In the genomic region with DNA sequence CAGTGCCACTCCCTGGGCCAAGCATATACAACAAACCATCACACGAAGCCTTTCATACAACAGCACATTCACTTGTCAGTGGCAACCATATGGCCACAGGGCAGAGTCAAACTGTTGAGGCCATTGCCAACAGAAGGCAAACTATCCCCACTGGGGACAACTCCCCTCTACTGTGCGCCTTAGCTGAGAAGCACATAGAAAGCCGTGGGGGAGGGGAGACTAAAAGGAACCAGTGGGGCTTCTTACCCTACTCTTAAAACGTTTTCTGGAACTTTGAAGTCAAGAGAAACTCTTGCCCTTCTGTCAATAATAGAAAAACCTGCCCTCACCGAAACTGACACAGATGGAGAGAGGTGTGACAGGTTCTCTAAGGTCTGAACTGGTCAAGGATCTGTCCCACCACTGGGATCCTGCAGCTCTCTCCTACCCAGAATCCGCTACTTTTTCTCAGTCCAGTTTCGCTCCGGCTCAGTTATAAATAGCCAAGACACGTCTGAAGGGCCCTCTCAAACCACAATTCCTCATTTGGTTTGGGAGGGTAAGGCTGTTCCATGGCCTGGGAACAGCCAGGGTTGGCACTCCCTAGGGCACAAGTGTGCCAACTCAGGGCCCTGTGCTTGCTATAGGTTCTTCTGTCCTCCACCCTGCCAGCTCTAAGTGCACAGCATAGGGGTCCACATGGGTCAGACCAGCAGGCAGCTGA, we compare ENCODE assay signal across 16 mouse cellular contexts.
A peak's percentile ranks its signal among the peaks of the same experiment; 100 is the strongest.
DNase-seq lines count a peak whose midpoint lies in the region; ATAC-seq and TF ChIP-seq lines count a peak whose summit lies in the region.
"Had no signal": no experiment of that assay in that cellular context is flagged by ENCODE, and none has a peak within 500 bp of the region (broad histone marks: within the 10 kb centered on the region; RNA-seq: fewer than 3 reads in every experiment).

No protein-coding gene starts in this region.

- peaks cover 61% of the 10 kb centered on the region for H3K4me1 ChIP-seq in heart, embryonic 15.5 days (replicated peaks)
- peaks cover 10% of the 10 kb centered on the region for H3K4me1 ChIP-seq in bone marrow, adult 2 months (ENCODE audit: control insufficient read depth, insufficient read depth, low read length)

- H3K4me2 ChIP-seq in heart, embryonic 15.5 days, result no peak overlapping the region
- H3K4me2 ChIP-seq: limb, embryonic 13.5 days; lung, embryonic 15.5 days; neural tube, embryonic 15.5 days had no signal

- TF ChIP-seq POLR2A in bone marrow, adult 2 months (IDR thresholded peaks at IDR 0.05; ENCODE audit: borderline replicate concordance, control insufficient read depth, low read depth, low read length), result no peak

- H3K4me3 ChIP-seq in heart, embryonic 15.5 days, result no peak overlapping the region
- no peak overlapping the region for H3K4me3 ChIP-seq in bone marrow, adult 2 months (replicated peaks; ENCODE audit: control insufficient read depth, low read depth, low read length)
- H3K4me3 ChIP-seq: limb, embryonic 13.5 days; lung, embryonic 15.5 days; neural tube, embryonic 15.5 days had no signal

- no peaks in the 10 kb centered on the region for H3K9me3 ChIP-seq in heart, embryonic 15.5 days (replicated peaks)
- H3K9me3 ChIP-seq: limb, embryonic 13.5 days; lung, embryonic 15.5 days; neural tube, embryonic 15.5 days had no signal

- DNase-seq in heart, adult 18-20 months, result no peak
- peak; percentile 51 for DNase-seq in 3T3-L1 (ENCODE audit: low read depth, low spot score)
- peak; percentile 17 to 38 for DNase-seq in lung, postnatal 4 days
- DNase-seq in embryo, embryonic 10 days (ENCODE audit: low spot score), result no peak
- DNase-seq in left cerebral cortex, postnatal 14 days (ENCODE audit: low spot score in 2 of 2), result no peak
- no peak for DNase-seq in urinary bladder, postnatal 25 days (ENCODE audit: low spot score)
- DNase-seq: cerebellum, postnatal 36 days; forebrain, postnatal 0 days; gastrocnemius, postnatal 36 days; kidney, postnatal 10 days had no signal

- peak overlapping the region; percentile 38 for H3K27ac ChIP-seq in heart, embryonic 15.5 days
- H3K27ac ChIP-seq in bone marrow, adult 2 months (ENCODE audit: control insufficient read depth, insufficient read depth, low read depth, low read length, poor library complexity), result peak overlapping the region; percentile 57; the same call in 1 of the 2 replicates
- H3K27ac ChIP-seq: limb, embryonic 13.5 days; lung, embryonic 15.5 days; neural tube, embryonic 15.5 days had no signal

- H3K9ac ChIP-seq in heart, embryonic 15.5 days, result no peak overlapping the region
- H3K9ac ChIP-seq: forebrain, postnatal 0 days; limb, embryonic 13.5 days; lung, embryonic 15.5 days; neural tube, embryonic 15.5 days had no signal

- 52% methylated on average over 9 of the region's 9 CpGs for WGBS in heart, embryonic 15.5 days
- 48% methylated on average over 9 of the region's 9 CpGs for WGBS in bone marrow, adult 2 months

- intact Hi-C loops in left cerebral cortex, postnatal 14 days (cut with DNase I), result no loop called here

- no peak for TF ChIP-seq CTCF in bone marrow, adult 2 months (IDR thresholded peaks at IDR 0.05; ENCODE audit: control insufficient read depth, insufficient read depth, low read length)

- H3K36me3 ChIP-seq in heart, embryonic 15.5 days, result no peaks in the 10 kb centered on the region
- H3K36me3 ChIP-seq: limb, embryonic 13.5 days; lung, embryonic 15.5 days; neural tube, embryonic 15.5 days had no signal

- ATAC-seq in heart, embryonic 15.5 days (replicated peaks; ENCODE audit: insufficient number of reproducible peaks, insufficient read depth, low FRiP score, low read depth), result no peak
- ATAC-seq: forebrain, postnatal 0 days had no signal

- H3K27me3 ChIP-seq in heart, embryonic 15.5 days, result no peaks in the 10 kb centered on the region
- H3K27me3 ChIP-seq: CH12.LX; limb, embryonic 13.5 days; lung, embryonic 15.5 days; neural tube, embryonic 15.5 days had no signal

Comparison
In these comparisons a context has a peak if more than half of its experiments do, and no peak if none do; other contexts are left out.
1. DNase-seq: peak in 3T3-L1 (single experiment) and lung, postnatal 4 days (2 of 2); none in heart, adult 18-20 months (0 of 2), embryo, embryonic 10 days (single experiment), left cerebral cortex, postnatal 14 days (0 of 2) and urinary bladder, postnatal 25 days (single experiment).